Mouse (Mus musculus) liver, embryonic 14.5 days (tissue): ENCODE measurements around the gene Ppp1ca. TPM values are rescaled to one million over a fixed set of nuclear protein-coding genes. Genes with fewer than 3 reads are reported as not detected.

Experiments
- ATAC-seq: fragments of 200-750 bp; cut with Nextera tagmentation; 2 replicates; pipeline ENCODE4 v1.8.0; 2017; ENCODE audit warnings: moderate number of reproducible peaks, mild to moderate bottlenecking, moderate library complexity; ENCODE audit not compliant: insufficient read depth
- DNase-seq, 3 experiments: peaks; one replicate each; pipeline ENCODE4 v3.0.0-alpha.2; 2012 to 2013; ENCODE audit warnings: low read depth in 3 of 3, low spot score in 3 of 3
- H3K27ac ChIP-seq: fragments of 300-500 bp; sonication (generic); 2 replicates; pipeline ENCODE4 v1.5.1; 2014; ENCODE audit warnings: moderate library complexity, mild to moderate bottlenecking, control low read depth, inconsistent platforms
- H3K27me3 ChIP-seq: fragments of 300-500 bp; sonication (generic); 2 replicates; pipeline ENCODE4 v1.6.1; 2014; ENCODE audit warnings: mild to moderate bottlenecking, low read length, moderate library complexity; ENCODE audit not compliant: control insufficient read depth, insufficient read depth
- H3K36me3 ChIP-seq: fragments of 300-500 bp; sonication (generic); replicated peaks from 2 replicates; pipeline ENCODE4 v1.6.1; 2014; ENCODE audit warnings: low read depth; ENCODE audit not compliant: control insufficient read depth, insufficient read depth
- H3K4me1 ChIP-seq, 2 experiments: fragments of 200-500 bp in 1 of 2; fragments of 300-500 bp in 1 of 2; sonication (generic) in 1 of 2; replicated peaks; 2 replicates each; pipeline ENCODE4 v1.6.1; 2012 to 2014; ENCODE audit warnings: antibody characterized with exemption in 1 of 2, inconsistent platforms in 1 of 2, low read length in 1 of 2; ENCODE audit not compliant: control insufficient read depth in 2 of 2, insufficient read depth in 2 of 2
- H3K4me2 ChIP-seq: fragments of 300-500 bp; sonication (generic); 2 replicates; pipeline ENCODE4 v1.6.1; 2014; ENCODE audit warnings: low read depth, mild to moderate bottlenecking, control low read depth, moderate library complexity
- H3K4me3 ChIP-seq, 2 experiments: fragments of 200-500 bp in 1 of 2; fragments of 300-500 bp in 1 of 2; sonication (generic) in 1 of 2; 2 replicates each; pipeline ENCODE4 v1.5.1; 2012 to 2014; ENCODE audit warnings: low read depth in 2 of 2, low read length in 2 of 2, mild to moderate bottlenecking in 2 of 2, control low read depth in 1 of 2, inconsistent platforms in 1 of 2, moderate library complexity in 1 of 2; ENCODE audit not compliant: insufficient read depth in 1 of 2
- H3K9ac ChIP-seq: fragments of 300-500 bp; sonication (generic); replicated peaks from 2 replicates; pipeline ENCODE4 v1.6.1; 2014; ENCODE audit warnings: mild to moderate bottlenecking, control low read depth, moderate library complexity
- H3K9me3 ChIP-seq: fragments of 300-500 bp; sonication (generic); 2 replicates; pipeline ENCODE4 v1.6.1; 2016; ENCODE audit warnings: low read length, mixed read lengths; ENCODE audit not compliant: control insufficient read depth
- CTCF ChIP-seq: IDR thresholded peaks from 2 replicates; pipeline ENCODE4 v1.5.1; 2016; ENCODE audit warnings: antibody characterized with exemption, low read depth, control low read depth
- EP300 ChIP-seq: IDR thresholded peaks from 2 replicates; pipeline ENCODE4 v1.6.1; 2016; ENCODE audit warnings: antibody characterized with exemption, low read depth
- WGBS: fragments of 180-500 bp; shearing (Covaris S2); extraction: QIAGEN DNeasy Blood & Tissue Kit; methylation state at CpG from one replicate; pipeline ENCODE4 v1.1.7; 2014; ENCODE audit not compliant: insufficient replicate concordance; 5-methylcytosine and 5-hydroxymethylcytosine counted together
- polyA plus RNA-seq, 2 experiments: library from polyadenylated mRNA; depleted of rRNA in 1 of 2; stranded (reverse) in 1 of 2; unstranded in 1 of 2; fragments of >200 nt; fragmentation: Nextera tagmentation in 1 of 2; extraction: Ambion mirVana in 1 of 2; gene quantifications; 2 replicates each; pipeline versions ENCODE4 v1.2.1 to v1.2.3; 2012 to 2014

Ppp1ca gene
- polyA plus RNA-seq, 2 experiments = 214 to 432 TPM

DNA sequence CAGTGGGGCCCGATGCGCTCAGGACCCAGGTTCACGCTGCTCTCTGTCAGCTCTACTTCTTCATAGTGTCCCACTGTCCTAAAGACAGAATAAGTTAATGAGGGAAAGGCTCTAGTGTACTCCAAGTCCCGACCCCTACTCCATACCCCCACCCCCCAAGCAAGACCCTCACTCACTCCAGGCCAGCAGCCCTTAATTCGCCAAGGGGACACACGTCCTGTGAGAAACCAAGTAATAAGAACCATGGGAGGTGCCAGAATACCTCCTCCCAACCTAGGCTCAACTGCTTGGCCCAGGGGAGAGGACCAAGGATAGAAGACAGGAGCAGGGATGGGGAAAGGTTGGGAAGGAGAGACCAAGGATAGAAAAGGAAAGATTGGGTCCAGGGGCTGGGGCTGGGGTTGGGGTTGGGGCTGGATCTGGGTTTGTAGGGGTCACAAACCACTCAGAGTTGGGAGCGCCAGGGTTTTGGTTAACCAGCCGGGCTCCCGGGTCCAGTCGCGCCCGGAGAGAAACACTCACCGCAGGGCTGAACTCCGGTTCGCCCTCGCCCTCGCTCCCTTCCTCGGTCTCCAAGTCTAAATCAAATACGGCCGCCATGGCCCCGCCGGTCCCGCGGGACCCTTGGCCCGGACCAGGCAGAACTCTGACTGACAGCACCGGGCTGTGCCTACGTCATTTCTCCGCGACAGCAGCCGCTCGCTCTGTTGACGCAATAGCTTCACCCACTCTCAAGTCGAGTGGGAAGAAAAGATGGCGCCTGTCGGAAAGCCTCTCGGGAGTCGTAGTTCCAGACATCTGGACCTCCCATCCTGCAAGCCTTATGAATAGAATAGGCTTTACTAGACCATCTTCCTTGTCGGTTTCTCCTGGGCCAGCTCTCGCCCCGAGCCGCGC, 29.0 kb upstream of the Ppp1ca start, which contains the start of gene Rps6kb2:
Gene Rps6kb2, minus strand, starts transcription at position 709 of the 897 bp plus-strand sequence.
- no peaks in the 10 kb centered on the region for H3K9me3 ChIP-seq
- H3K36me3 ChIP-seq = peaks cover 8% of the 10 kb centered on the region
- DNase-seq = peak; percentile 89 to 94 (median 90)
- H3K9ac ChIP-seq = peak within 1 kb of the TSS; percentile 93
- H3K4me3 ChIP-seq = peak within 1 kb of the TSS; percentile 87 to 90
- peaks cover 12 to 14% of the 10 kb centered on the region in 2 experiments for H3K4me1 ChIP-seq
- no peak for TF ChIP-seq EP300
- TF ChIP-seq CTCF = no peak
- 6% methylated on average over 42 of the region's 42 CpGs for WGBS
- peak within 1 kb of the TSS; percentile 59 for H3K27ac ChIP-seq
- ATAC-seq = peak; percentile 82
- peak within 1 kb of the TSS; percentile 98 for H3K4me2 ChIP-seq
- no peaks in the 10 kb centered on the region for H3K27me3 ChIP-seq

DNA sequence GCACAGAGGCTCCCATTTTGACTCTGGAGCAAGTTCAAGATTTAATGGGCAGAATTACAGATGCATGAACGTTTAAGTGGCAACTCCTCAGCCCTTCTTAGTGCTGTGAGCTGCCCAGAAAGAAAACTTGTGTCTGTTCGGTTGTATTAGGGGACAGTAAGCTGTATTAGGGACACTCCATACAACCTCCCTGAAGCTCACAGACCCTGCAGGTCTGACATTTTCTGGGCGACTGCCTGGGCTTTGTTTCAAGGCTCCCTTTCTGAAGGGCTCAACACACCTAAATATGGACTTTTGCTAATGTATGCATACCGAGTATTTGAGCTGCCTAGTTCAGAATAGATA, 28.4 kb upstream of the Ppp1ca start:
- no peaks in the 10 kb centered on the region for H3K27me3 ChIP-seq
- peak overlapping the region; percentile 93 for H3K9ac ChIP-seq
- ATAC-seq (peak; percentile 8; the same call in 1 of the 2 replicates), DNase-seq (no peak)
- H3K4me2 ChIP-seq = peak overlapping the region; percentile 98
- peak overlapping the region; percentile 58 for H3K27ac ChIP-seq
- WGBS = 30% methylated on average over 4 of the region's 4 CpGs
- H3K36me3 ChIP-seq = peaks cover 5% of the 10 kb centered on the region; the same call in 1 of the 2 replicates
- H3K4me3 ChIP-seq = peak overlapping the region; percentile 87 to 90
- no peaks in the 10 kb centered on the region for H3K9me3 ChIP-seq
- TF ChIP-seq EP300 = no peak
- no peak for TF ChIP-seq CTCF
- H3K4me1 ChIP-seq = peaks cover 12 to 14% of the 10 kb centered on the region in 2 experiments

DNA sequence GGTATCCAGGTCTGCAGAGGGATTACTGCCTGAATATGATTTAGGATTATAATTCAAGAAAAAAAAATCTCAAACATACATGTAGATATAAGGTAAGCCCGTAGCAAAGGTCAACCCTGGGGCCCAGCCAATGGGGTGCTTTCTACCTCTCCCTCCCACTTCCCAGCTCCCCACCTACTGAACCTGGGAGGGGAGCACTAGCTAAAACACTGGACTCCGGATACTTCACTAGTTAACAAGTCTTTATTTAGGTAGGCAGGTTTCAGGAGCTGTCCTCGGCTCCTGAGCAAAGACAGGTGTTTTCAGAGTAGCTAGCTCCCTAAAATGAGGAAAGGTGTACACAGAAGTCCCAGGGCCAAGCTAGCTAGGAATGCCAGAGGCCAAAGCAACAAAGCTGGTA, 27.8 kb upstream of the Ppp1ca start:
- Histone ChIP-seq H3K27ac (no peak overlapping the region; the same call in 1 of the 2 replicates), H3K4me3 (no peak overlapping the region), H3K9me3 (no peaks in the 10 kb centered on the region), H3K4me2 (peak overlapping the region; percentile 98), H3K36me3 (no peaks in the 10 kb centered on the region; the same call in 1 of the 2 replicates), H3K9ac (no peak overlapping the region), H3K27me3 (no peaks in the 10 kb centered on the region), H3K4me1 (peaks cover 12 to 14% of the 10 kb centered on the region in 2 experiments)
- ATAC-seq (no peak), DNase-seq (no peak)
- WGBS = 70% methylated on average over 3 of the region's 3 CpGs
- TF ChIP-seq EP300 (no peak), CTCF (no peak)

DNA sequence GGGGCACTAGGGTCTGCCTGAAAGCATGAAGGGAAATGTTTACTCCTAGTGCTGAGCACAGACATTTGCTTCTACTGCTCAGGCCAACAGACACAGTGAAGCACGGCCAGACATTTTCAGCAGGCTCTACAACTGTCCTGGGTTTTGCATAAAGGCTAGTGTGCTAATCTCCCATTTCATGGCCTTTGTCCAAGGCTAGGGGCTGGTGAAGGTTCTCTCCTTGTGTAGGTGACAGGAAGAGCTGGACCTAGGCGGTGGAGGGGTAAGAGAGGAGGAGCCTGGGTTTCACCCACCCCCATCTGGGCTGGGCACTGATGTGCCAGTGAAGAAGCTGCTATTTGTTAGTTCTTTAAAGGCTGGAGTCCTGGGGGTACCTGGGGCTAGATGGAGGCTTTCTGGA, 27.1 kb upstream of the Ppp1ca start:
- Histone ChIP-seq H3K9me3 (no peaks in the 10 kb centered on the region), H3K9ac (no peak overlapping the region), H3K27me3 (no peaks in the 10 kb centered on the region), H3K4me1 (peaks cover 12 to 14% of the 10 kb centered on the region in 2 experiments), H3K4me2 (no peak overlapping the region), H3K27ac (peak overlapping the region; percentile 18; the same call in 1 of the 2 replicates), H3K36me3 (no peaks in the 10 kb centered on the region; the same call in 1 of the 2 replicates), H3K4me3 (no peak overlapping the region)
- no peak for ATAC-seq
- TF ChIP-seq CTCF = no peak
- no peak for TF ChIP-seq EP300
- 62% methylated on average over 2 of the region's 2 CpGs for WGBS
- no peak for DNase-seq

DNA sequence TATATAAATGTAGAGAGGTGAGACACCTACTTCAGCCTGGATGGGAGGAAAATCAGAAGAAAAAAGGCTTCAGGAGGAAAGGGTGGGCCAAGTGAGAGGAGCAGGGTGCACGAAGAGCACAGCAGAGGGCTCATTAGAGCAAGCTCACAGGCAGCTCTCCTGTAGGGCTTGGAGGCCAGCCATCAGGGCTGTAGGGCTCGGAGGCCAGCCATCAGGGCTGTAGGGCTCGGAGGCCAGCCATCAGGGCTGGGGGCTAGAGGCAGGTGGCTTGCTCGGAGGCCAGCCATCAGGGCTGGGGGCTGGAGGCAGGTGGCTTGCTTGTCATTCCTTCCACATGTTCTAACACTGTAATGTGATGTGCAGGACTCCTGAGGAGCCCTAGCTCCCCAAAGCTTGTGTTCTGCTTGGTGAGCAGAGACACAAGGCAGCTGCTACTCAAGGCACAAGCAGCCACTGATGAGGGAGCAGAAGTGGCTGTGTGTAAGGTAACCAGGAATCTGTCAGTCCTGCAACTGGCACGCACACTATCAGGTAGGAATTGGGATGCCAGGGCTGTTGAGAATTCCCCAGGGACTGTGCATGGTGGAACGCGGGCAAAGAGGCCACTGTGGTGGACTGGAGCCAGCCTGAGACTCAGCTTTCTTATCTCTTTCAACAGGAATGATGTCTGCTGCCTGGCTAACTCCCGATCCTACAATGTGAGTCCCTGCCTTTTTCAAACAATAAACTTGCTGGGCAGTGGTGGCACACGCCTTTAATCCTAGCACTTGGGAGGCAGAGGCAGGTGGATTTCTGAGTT, 25.0 kb upstream of the Ppp1ca start:
- Histone ChIP-seq H3K4me1 (peaks cover 16 to 17% of the 10 kb centered on the region in 2 experiments), H3K9ac (no peak overlapping the region; the same call in 1 of the 2 replicates), H3K27me3 (no peaks in the 10 kb centered on the region), H3K36me3 (no peaks in the 10 kb centered on the region; the same call in 1 of the 2 replicates), H3K4me2 (no peak overlapping the region), H3K27ac (no peak overlapping the region), H3K9me3 (no peaks in the 10 kb centered on the region), H3K4me3 (no peak overlapping the region)
- no peak for DNase-seq
- WGBS = 57% methylated on average over 9 of the region's 9 CpGs
- no peak for ATAC-seq
- TF ChIP-seq EP300 = no peak
- no peak for TF ChIP-seq CTCF
